Mouse (Mus musculus): ENCODE results near the gene Acsl6. TPM values are rescaled to one million over a fixed set of nuclear protein-coding genes. Genes with fewer than 3 reads are reported as not detected.
"Not testable (repeated sequence)": the region's sequence is repeated elsewhere in the genome, so short reads cannot be mapped to it uniquely, and the experiment has no call there.

Gene Acsl6
- total RNA-seq (2021): 100 to 1,000 TPM; 183 to 192 TPM

- DNase-seq (ENCODE audit: extremely low spot score in 1 of 2, low spot score in 1 of 2): peak; percentile 53 to 59
Observed at GRCm38 (mm10) chr11:54303728-54304470, at the start of gene Acsl6. Acsl6 (plus strand) TSS chr11:54303798.

GRCm38 (mm10) chr11:54254114-54254513 is 49.5 kb upstream of the Acsl6 start:
- DNase-seq (ENCODE audit: extremely low spot score in 1 of 2, low spot score in 1 of 2): no peak

GRCm38 (mm10) chr11:54256624-54257376 is 46.8 kb upstream of the Acsl6 start:
- DNase-seq (ENCODE audit: extremely low spot score in 1 of 2, low spot score in 1 of 2): peak; percentile 23 to 61

GRCm38 (mm10) chr11:54263405-54264031 is 40.1 kb upstream of the Acsl6 start:
- DNase-seq (ENCODE audit: extremely low spot score in 1 of 2, low spot score in 1 of 2): no peak

GRCm38 (mm10) chr11:54264542-54264941 is 39.1 kb upstream of the Acsl6 start:
- DNase-seq (ENCODE audit: extremely low spot score in 1 of 2, low spot score in 1 of 2): peak in 1 of 2 experiments; percentile 69

- no peak for DNase-seq (ENCODE audit: extremely low spot score in 1 of 2, low spot score in 1 of 2)
Observed at GRCm38 (mm10) chr11:54267177-54267576, 36.4 kb upstream of the Acsl6 start, which contains the start of gene Il3. Il3 (minus strand) TSS chr11:54267277.

- no peak for DNase-seq (ENCODE audit: extremely low spot score in 1 of 2, low spot score in 1 of 2)
Observed at GRCm38 (mm10) chr11:54269191-54269896, 34.3 kb upstream of the Acsl6 start.

GRCm38 (mm10) chr11:54271437-54271949 is 32.1 kb upstream of the Acsl6 start:
- no peak for DNase-seq (ENCODE audit: extremely low spot score in 1 of 2, low spot score in 1 of 2)

- DNase-seq (ENCODE audit: extremely low spot score in 1 of 2, low spot score in 1 of 2): no peak
Observed at GRCm38 (mm10) chr11:54287821-54288453, 15.7 kb upstream of the Acsl6 start.

GRCm38 (mm10) chr11:54292163-54292562 is 11.4 kb upstream of the Acsl6 start:
- no peak for DNase-seq (ENCODE audit: extremely low spot score in 1 of 2, low spot score in 1 of 2)

GRCm38 (mm10) chr11:54293980-54294807 is 9.4 kb upstream of the Acsl6 start:
- no peak for DNase-seq (ENCODE audit: extremely low spot score in 1 of 2, low spot score in 1 of 2)

- no peak for DNase-seq (ENCODE audit: extremely low spot score in 1 of 2, low spot score in 1 of 2)
Observed at GRCm38 (mm10) chr11:54295971-54296370, 7.6 kb upstream of the Acsl6 start.

GRCm38 (mm10) chr11:54296734-54297133 is 6.9 kb upstream of the Acsl6 start:
- no peak for DNase-seq (ENCODE audit: extremely low spot score in 1 of 2, low spot score in 1 of 2)

- DNase-seq (ENCODE audit: extremely low spot score in 1 of 2, low spot score in 1 of 2): not testable (repeated sequence)
Observed at GRCm38 (mm10) chr11:54297471-54297870, 6.1 kb upstream of the Acsl6 start.

- no peak for DNase-seq (ENCODE audit: extremely low spot score in 1 of 2, low spot score in 1 of 2)
Observed at GRCm38 (mm10) chr11:54298777-54299176, 4.8 kb upstream of the Acsl6 start.

- DNase-seq (ENCODE audit: extremely low spot score in 1 of 2, low spot score in 1 of 2): no peak
Observed at GRCm38 (mm10) chr11:54301994-54302393, 1.6 kb upstream of the Acsl6 start.

- no peak for DNase-seq (ENCODE audit: extremely low spot score in 1 of 2, low spot score in 1 of 2)
Observed at GRCm38 (mm10) chr11:54302606-54303005, 992 bp upstream of the Acsl6 start.

- no peak for DNase-seq (ENCODE audit: extremely low spot score in 1 of 2, low spot score in 1 of 2)
Observed at GRCm38 (mm10) chr11:54303076-54303727, 396 bp upstream of the Acsl6 start.

Measured in layer of hippocampus, postnatal 25 days (tissue).